Mouse (Mus musculus): Measurements from ENCODE around the gene Ptprd. TPM values are rescaled to one million over a fixed set of nuclear protein-coding genes. Genes with fewer than 3 reads are reported as not detected.

The Ptprd gene
- total and polyA plus RNA-seq, 3 experiments = not detected

DNA sequence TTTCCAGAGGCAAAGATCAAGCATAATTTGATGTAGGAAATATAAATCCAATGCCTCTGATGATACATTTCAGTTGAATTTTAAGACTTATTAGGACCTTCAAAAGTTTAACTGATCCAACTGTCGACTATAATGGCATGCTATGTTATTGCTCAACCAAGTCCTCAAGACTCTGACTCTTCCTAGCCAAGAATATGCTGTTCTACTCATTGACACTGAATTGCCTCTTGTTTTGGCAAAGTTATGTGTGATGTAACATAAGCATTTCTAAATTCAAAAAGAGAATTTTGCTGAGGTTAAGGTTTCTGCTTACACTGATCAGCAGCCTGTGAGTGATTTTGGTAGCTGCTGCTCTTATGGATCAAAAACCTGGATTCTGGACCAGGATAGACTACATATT is 1475.9 kb downstream of the Ptprd start:
- Histone ChIP-seq H3K79me2 (ENCODE audit: control insufficient read depth, insufficient read depth, low read length, poor library complexity) (no peaks in the 10 kb centered on the region), H3K27ac (ENCODE audit: control insufficient read depth, low read depth, low read length) (no peak overlapping the region), H3K4me3 (ENCODE audit: control insufficient read depth in 1 of 2, insufficient read depth in 1 of 2, low read depth in 2 of 2, low read length in 2 of 2) (no peak overlapping the region), H3K27me3 (ENCODE audit: control insufficient read depth in 1 of 2, insufficient read depth in 2 of 2, low read length in 2 of 2) (no peaks in the 10 kb centered on the region), H3K9ac (ENCODE audit: control insufficient read depth, low read depth, low read length, poor library complexity, severe bottlenecking) (no peak overlapping the region), H3K36me3 (ENCODE audit: control insufficient read depth in 1 of 2, insufficient read depth in 2 of 2, low read length in 2 of 2) (no peaks in the 10 kb centered on the region), H3K4me1 (ENCODE audit: control insufficient read depth in 1 of 2, insufficient read depth in 2 of 2, low read length in 2 of 2) (no peaks in the 10 kb centered on the region), H3K9me3 (replicated peaks; ENCODE audit: insufficient read depth, low read length) (no peaks in the 10 kb centered on the region)
- DNase-seq (ENCODE audit: low read depth, low spot score) = no peak
- no peak for TF ChIP-seq ZMIZ1 (IDR thresholded peaks at IDR 0.05; ENCODE audit: low read depth, low read length)
- no peak for TF ChIP-seq MYB (IDR thresholded peaks at IDR 0.05; ENCODE audit: low read depth, low read length)
- no peak for TF ChIP-seq UBTF (IDR thresholded peaks at IDR 0.05; ENCODE audit: borderline replicate concordance, insufficient read depth, low read depth, low read length)
- no peak for TF ChIP-seq MXI1 (IDR thresholded peaks at IDR 0.05; ENCODE audit: low read depth, low read length)
- TF ChIP-seq USF2 (IDR thresholded peaks at IDR 0.05; ENCODE audit: borderline replicate concordance in 1 of 2, insufficient read depth in 1 of 2, low read depth in 1 of 2, low read length in 2 of 2) = no peak
- TF ChIP-seq JUND (IDR thresholded peaks at IDR 0.05; ENCODE audit: low read depth, low read length) = no peak

DNA sequence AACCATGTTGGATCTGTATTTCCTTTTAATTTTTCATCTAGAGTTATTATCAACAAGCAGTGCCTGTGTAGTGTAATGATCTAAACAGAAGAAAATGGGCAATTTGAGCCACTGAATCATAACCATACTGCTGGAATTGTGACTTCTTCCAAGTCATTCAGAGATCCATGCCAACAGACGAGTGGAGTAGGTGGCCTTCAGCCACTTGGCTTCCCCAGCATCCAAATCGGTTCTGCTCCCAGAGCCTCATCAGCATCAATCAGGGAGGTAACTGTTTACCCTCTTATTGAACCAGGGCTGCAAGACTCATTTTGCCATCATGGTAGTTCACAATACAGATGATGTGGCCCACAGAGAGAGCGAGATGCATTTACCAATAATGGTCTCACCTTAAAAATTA is 1536.0 kb downstream of the Ptprd start:
- no peaks in the 10 kb centered on the region for H3K27me3 ChIP-seq (ENCODE audit: control insufficient read depth in 1 of 2, insufficient read depth in 2 of 2, low read length in 2 of 2)
- H3K9me3 ChIP-seq (replicated peaks; ENCODE audit: insufficient read depth, low read length) = no peaks in the 10 kb centered on the region
- no peak for TF ChIP-seq JUND (IDR thresholded peaks at IDR 0.05; ENCODE audit: low read depth, low read length)
- no peak overlapping the region for H3K27ac ChIP-seq (ENCODE audit: control insufficient read depth, low read depth, low read length)
- no peak for DNase-seq (ENCODE audit: low read depth, low spot score)
- no peak overlapping the region for H3K4me3 ChIP-seq (ENCODE audit: control insufficient read depth in 1 of 2, insufficient read depth in 1 of 2, low read depth in 2 of 2, low read length in 2 of 2)
- H3K4me1 ChIP-seq (ENCODE audit: control insufficient read depth in 1 of 2, insufficient read depth in 2 of 2, low read length in 2 of 2) = no peaks in the 10 kb centered on the region
- no peaks in the 10 kb centered on the region for H3K79me2 ChIP-seq (ENCODE audit: control insufficient read depth, insufficient read depth, low read length, poor library complexity)
- H3K9ac ChIP-seq (ENCODE audit: control insufficient read depth, low read depth, low read length, poor library complexity, severe bottlenecking) = no peak overlapping the region
- H3K36me3 ChIP-seq (ENCODE audit: control insufficient read depth in 1 of 2, insufficient read depth in 2 of 2, low read length in 2 of 2) = no peaks in the 10 kb centered on the region

- Histone ChIP-seq H3K27me3 (ENCODE audit: control insufficient read depth in 1 of 2, insufficient read depth in 2 of 2, low read length in 2 of 2) (no peaks in the 10 kb centered on the region), H3K27ac (ENCODE audit: control insufficient read depth, low read depth, low read length) (no peak overlapping the region), H3K4me1 (ENCODE audit: control insufficient read depth in 1 of 2, insufficient read depth in 2 of 2, low read length in 2 of 2) (no peaks in the 10 kb centered on the region), H3K79me2 (ENCODE audit: control insufficient read depth, insufficient read depth, low read length, poor library complexity) (no peaks in the 10 kb centered on the region), H3K4me3 (ENCODE audit: control insufficient read depth in 1 of 2, insufficient read depth in 1 of 2, low read depth in 2 of 2, low read length in 2 of 2) (no peak overlapping the region), H3K9me3 (replicated peaks; ENCODE audit: insufficient read depth, low read length) (no peaks in the 10 kb centered on the region), H3K9ac (ENCODE audit: control insufficient read depth, low read depth, low read length, poor library complexity, severe bottlenecking) (no peak overlapping the region), H3K36me3 (ENCODE audit: control insufficient read depth in 1 of 2, insufficient read depth in 2 of 2, low read length in 2 of 2) (no peaks in the 10 kb centered on the region)
- TF ChIP-seq CTCF (IDR thresholded peaks at IDR 0.05 in 2 of 3, conservative IDR thresholded peaks at IDR 0.05 in 1 of 3; ENCODE audit: control insufficient read depth in 1 of 3, insufficient read depth in 1 of 3, low read depth in 2 of 3, low read length in 3 of 3, poor library complexity in 1 of 3, severe bottlenecking in 1 of 3) (no peak), MYB (IDR thresholded peaks at IDR 0.05; ENCODE audit: low read depth, low read length) (no peak), POLR2AphosphoS5 (IDR thresholded peaks at IDR 0.05; ENCODE audit: borderline replicate concordance, low read depth, low read length) (no peak), TCF12 (IDR thresholded peaks at IDR 0.05; ENCODE audit: low read depth, low read length) (no peak), POLR2AphosphoS2 (IDR thresholded peaks at IDR 0.05; ENCODE audit: low read length) (no peak), JUND (IDR thresholded peaks at IDR 0.05; ENCODE audit: low read depth, low read length) (no peak), SIN3A (IDR thresholded peaks at IDR 0.05; ENCODE audit: low read length) (no peak), MAX (IDR thresholded peaks at IDR 0.05; ENCODE audit: low read length) (no peak), TBP (IDR thresholded peaks at IDR 0.05; ENCODE audit: low read depth, low read length) (no peak), E2F4 (IDR thresholded peaks at IDR 0.05; ENCODE audit: borderline replicate concordance, low read depth, low read length) (no peak), MEF2A (IDR thresholded peaks at IDR 0.05; ENCODE audit: extremely low read depth, insufficient replicate concordance, low read depth, low read length, poor library complexity, severe bottlenecking) (no peak)
- DNase-seq (ENCODE audit: low read depth, low spot score) = no peak
Measured at GRCm38 (mm10) chr4:76673224-76673623, 1538.5 kb downstream of the Ptprd start.

All from MEL (cell line).